In the genomic region with DNA sequence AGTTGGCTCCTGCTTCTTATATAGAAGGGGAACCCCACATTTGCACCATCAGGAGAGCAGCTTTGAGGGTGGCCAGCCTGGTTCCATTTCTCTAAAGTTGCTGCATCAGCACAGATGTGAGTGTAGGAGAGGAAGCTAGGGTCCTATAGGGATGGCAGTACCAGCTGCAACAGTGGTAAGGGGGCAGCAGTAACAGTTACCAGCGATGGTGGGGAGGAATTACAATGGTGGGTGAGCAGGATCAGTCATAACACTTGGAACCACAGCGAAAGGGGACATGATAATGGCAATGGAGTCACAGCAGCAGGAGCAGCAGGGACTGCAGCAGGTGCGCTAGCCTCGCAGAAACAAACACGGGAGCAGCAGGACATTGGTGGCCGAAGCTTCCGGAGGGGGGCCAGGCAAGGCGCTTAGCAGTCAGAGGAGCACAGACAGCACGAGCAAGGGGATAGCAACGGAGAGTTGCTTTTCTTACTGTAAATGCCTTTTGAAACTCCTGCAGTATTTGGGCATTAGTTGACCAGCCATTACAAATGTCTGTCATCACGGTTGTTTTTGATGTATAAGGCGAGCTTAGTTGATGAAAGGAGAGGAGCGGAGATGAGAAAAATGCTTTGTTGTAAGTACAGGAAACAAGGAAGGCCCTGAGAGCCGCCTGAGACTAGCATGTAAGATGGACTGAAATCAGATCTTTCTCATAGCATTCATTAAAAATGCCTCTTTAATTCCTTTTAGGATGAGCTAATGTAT, we compare ENCODE assay signal across 14 mouse cellular contexts. TPM values are rescaled to one million over a fixed set of nuclear protein-coding genes. Genes with fewer than 3 reads are reported as not detected.
A peak's percentile ranks its signal among the peaks of the same experiment; 100 is the strongest.
DNase-seq lines count a peak whose midpoint lies in the region; ATAC-seq and TF ChIP-seq lines count a peak whose summit lies in the region.
"Had no signal": no experiment of that assay in that cellular context is flagged by ENCODE, and none has a peak within 500 bp of the region (broad histone marks: within the 10 kb centered on the region; RNA-seq: fewer than 3 reads in every experiment).

No protein-coding gene starts in this region.

- no peaks in the 10 kb centered on the region for H3K36me3 ChIP-seq in intestine, postnatal 0 days (ENCODE audit: control insufficient read depth, insufficient read depth)
- no peaks in the 10 kb centered on the region for H3K36me3 ChIP-seq in intestine, embryonic 16.5 days (ENCODE audit: control insufficient read depth, insufficient read depth, low read length)
- no peaks in the 10 kb centered on the region for H3K36me3 ChIP-seq in hindbrain, embryonic 11.5 days (ENCODE audit: control insufficient read depth, insufficient read depth, low read length)
- no peaks in the 10 kb centered on the region for H3K36me3 ChIP-seq in midbrain, postnatal 0 days (ENCODE audit: insufficient read depth, low read length)

- H3K4me3 ChIP-seq in intestine, postnatal 0 days (ENCODE audit: low read depth, low read length), result no peak overlapping the region
- no peak overlapping the region for H3K4me3 ChIP-seq in intestine, embryonic 16.5 days (ENCODE audit: low read length)
- peak overlapping the region; percentile 18; the same call in 1 of the 2 replicates for H3K4me3 ChIP-seq in hindbrain, embryonic 11.5 days (ENCODE audit: low read depth, low read length)
- H3K4me3 ChIP-seq in midbrain, postnatal 0 days (ENCODE audit: low read depth, low read length), result peak overlapping the region; percentile 9; the same call in 1 of the 2 replicates
- H3K4me3 ChIP-seq: erythroblast, embryonic 14.5 days; limb, embryonic 12.5 days had no signal

- ATAC-seq in intestine, postnatal 0 days, result no peak
- no peak for ATAC-seq in intestine, embryonic 16.5 days
- peak; percentile 67 for ATAC-seq in hindbrain, embryonic 11.5 days (ENCODE audit: low FRiP score)
- ATAC-seq in midbrain, postnatal 0 days (ENCODE audit: low FRiP score), result 0 out of 2 replicates have a peak, but pooled peaks have one; percentile 49

- H3K27me3 ChIP-seq in intestine, postnatal 0 days (replicated peaks; ENCODE audit: control insufficient read depth, insufficient read depth, low read length), result no peaks in the 10 kb centered on the region
- no peaks in the 10 kb centered on the region for H3K27me3 ChIP-seq in intestine, embryonic 16.5 days (replicated peaks; ENCODE audit: control insufficient read depth, insufficient read depth, low read length)
- H3K27me3 ChIP-seq in hindbrain, embryonic 11.5 days (ENCODE audit: control insufficient read depth, insufficient read depth, low read length), result no peaks in the 10 kb centered on the region
- no peaks in the 10 kb centered on the region for H3K27me3 ChIP-seq in midbrain, postnatal 0 days (ENCODE audit: insufficient read depth, low read length)
- H3K27me3 ChIP-seq: limb, embryonic 12.5 days had no signal

- 0 out of 2 replicates have a peak overlapping the region, but pooled peaks have one; percentile 13 for H3K4me2 ChIP-seq in intestine, postnatal 0 days (replicated peaks; ENCODE audit: low read depth)
- no peak overlapping the region for H3K4me2 ChIP-seq in intestine, embryonic 16.5 days (ENCODE audit: low read depth, low read length)
- H3K4me2 ChIP-seq in hindbrain, embryonic 11.5 days (replicated peaks; ENCODE audit: low read depth, low read length), result peak overlapping the region; percentile 34; the same call in 1 of the 2 replicates
- peak overlapping the region; percentile 43 for H3K4me2 ChIP-seq in midbrain, postnatal 0 days (ENCODE audit: low read depth, low read length, poor library complexity, severe bottlenecking)
- H3K4me2 ChIP-seq: limb, embryonic 12.5 days had no signal

- peak; percentile 32 to 36 for DNase-seq in cerebellum, postnatal 10 days
- no peak for DNase-seq in cerebellum, adult 8-10 months
- DNase-seq in hindbrain, embryonic 11.5 days (ENCODE audit: low spot score), result peak; percentile 45
- no peak for DNase-seq in midbrain, postnatal 0 days (ENCODE audit: low spot score)
- no peak for DNase-seq in B cell, adult 2 months
- no peak for DNase-seq in gastrocnemius, postnatal 10 days
- DNase-seq: adrenal gland, adult 2 months; cerebellum, adult 11 months; lung, postnatal 14 days had no signal

- no peak for TF ChIP-seq CTCF in intestine, postnatal 0 days (IDR thresholded peaks at IDR 0.05; ENCODE audit: low read depth)
- no peak for TF ChIP-seq CTCF in midbrain, postnatal 0 days (IDR thresholded peaks at IDR 0.05)

- WGBS in intestine, postnatal 0 days, result 47% methylated on average over 14 of the region's 14 CpGs
- 38% methylated on average over 14 of the region's 14 CpGs for WGBS in intestine, embryonic 16.5 days
- WGBS in hindbrain, embryonic 11.5 days, result 14% methylated on average over 14 of the region's 14 CpGs
- WGBS in midbrain, postnatal 0 days, result 10% methylated on average over 14 of the region's 14 CpGs

- no peaks in the 10 kb centered on the region for H3K9me3 ChIP-seq in intestine, postnatal 0 days (ENCODE audit: control insufficient read depth)
- H3K9me3 ChIP-seq in intestine, embryonic 16.5 days (ENCODE audit: control insufficient read depth, low read length), result no peaks in the 10 kb centered on the region
- H3K9me3 ChIP-seq in hindbrain, embryonic 11.5 days (ENCODE audit: control insufficient read depth, low read length), result no peaks in the 10 kb centered on the region
- H3K9me3 ChIP-seq in midbrain, postnatal 0 days (ENCODE audit: low read length), result no peaks in the 10 kb centered on the region
- H3K9me3 ChIP-seq: limb, embryonic 12.5 days had no signal

- H3K27ac ChIP-seq in intestine, postnatal 0 days (ENCODE audit: low read depth, low read length), result no peak overlapping the region
- no peak overlapping the region for H3K27ac ChIP-seq in intestine, embryonic 16.5 days (ENCODE audit: low read length)
- peak overlapping the region; percentile 80 for H3K27ac ChIP-seq in hindbrain, embryonic 11.5 days (ENCODE audit: low read depth, low read length)
- H3K27ac ChIP-seq in midbrain, postnatal 0 days (ENCODE audit: low read depth, low read length), result no peak overlapping the region
- H3K27ac ChIP-seq: limb, embryonic 12.5 days had no signal

- H3K9ac ChIP-seq in intestine, postnatal 0 days (ENCODE audit: low read depth, low read length), result no peak overlapping the region
- no peak overlapping the region for H3K9ac ChIP-seq in intestine, embryonic 16.5 days (ENCODE audit: low read depth, low read length)
- H3K9ac ChIP-seq in hindbrain, embryonic 11.5 days (ENCODE audit: low read depth, low read length), result peak overlapping the region; percentile 24; the same call in 1 of the 2 replicates
- peak overlapping the region; percentile 26; the same call in 1 of the 2 replicates for H3K9ac ChIP-seq in midbrain, postnatal 0 days (replicated peaks; ENCODE audit: low read length, poor library complexity, severe bottlenecking)
- H3K9ac ChIP-seq: limb, embryonic 12.5 days had no signal

- 0 out of 2 replicates have a peak, but pooled peaks cover 2% of the 10 kb centered on the region for H3K4me1 ChIP-seq in intestine, postnatal 0 days (replicated peaks; ENCODE audit: control insufficient read depth, insufficient read depth, low read length)
- peaks cover 7% of the 10 kb centered on the region for H3K4me1 ChIP-seq in intestine, embryonic 16.5 days (ENCODE audit: control insufficient read depth, insufficient read depth, low read length)
- peaks cover 6% of the 10 kb centered on the region; the same call in 1 of the 2 replicates for H3K4me1 ChIP-seq in hindbrain, embryonic 11.5 days (replicated peaks; ENCODE audit: control insufficient read depth, insufficient read depth, low read length)
- H3K4me1 ChIP-seq in midbrain, postnatal 0 days (ENCODE audit: insufficient read depth, low read length), result 0 out of 2 replicates have a peak, but pooled peaks cover 3% of the 10 kb centered on the region

RNA-seq across cellular contexts. Expression of gene Fat4, which starts 21.1 kb away (rescaled TPM):
- 2.8 and 3.0 TPM in 2 replicates for polyA plus RNA-seq in intestine, postnatal 0 days (2015; fragmentation: Nextera tagmentation; extraction: Ambion mirVana)
- polyA plus RNA-seq in intestine, embryonic 16.5 days (2015; fragmentation: Nextera tagmentation; extraction: Ambion mirVana), result 3.5 and 3.7 TPM in 2 replicates
- 13.5 and 15.2 TPM in 2 replicates for polyA plus RNA-seq in hindbrain, embryonic 11.5 days (2014; fragmentation: Nextera tagmentation; extraction: Ambion mirVana)
- total RNA-seq in midbrain, postnatal 0 days (2014; rRNA removed), result 79.1 and 91.4 TPM in 2 replicates
- polyA plus RNA-seq in midbrain, postnatal 0 days (2015; fragmentation: Nextera tagmentation; extraction: Ambion mirVana), result 4.0 and 5.0 TPM in 2 replicates
- 10 to 100 TPM; 17.2 to 23.6 TPM for total RNA-seq in gastrocnemius, postnatal 10 days (2021)
- total RNA-seq: MEL had no signal
- polyA plus RNA-seq: erythroblast, embryonic 14.5 days had no signal

Comparison
In these comparisons a context has a peak if more than half of its experiments do, and no peak if none do; other contexts are left out.
1. DNase-seq: peak in cerebellum, postnatal 10 days (2 of 2) and hindbrain, embryonic 11.5 days (single experiment); none in cerebellum, adult 8-10 months (single experiment), midbrain, postnatal 0 days (single experiment), B cell, adult 2 months (0 of 2) and gastrocnemius, postnatal 10 days (single experiment).
2. ATAC-seq: peak in hindbrain, embryonic 11.5 days (single experiment) and midbrain, postnatal 0 days (single experiment); none in intestine, postnatal 0 days (single experiment) and intestine, embryonic 16.5 days (single experiment).
3. H3K4me3 ChIP-seq: peak in hindbrain, embryonic 11.5 days (single experiment) and midbrain, postnatal 0 days (single experiment); none in intestine, postnatal 0 days (single experiment) and intestine, embryonic 16.5 days (single experiment).
4. H3K9ac ChIP-seq: peak in hindbrain, embryonic 11.5 days (single experiment) and midbrain, postnatal 0 days (single experiment); none in intestine, postnatal 0 days (single experiment) and intestine, embryonic 16.5 days (single experiment).